Mouse (Mus musculus) left cerebral cortex, adult 11 months (tissue): ENCODE results near the gene Bmper.

Experiments
- DNase-seq: peaks from one replicate; pipeline ENCODE4 v3.0.0; 2022; ENCODE audit warnings: low spot score

The Bmper gene

DNA sequence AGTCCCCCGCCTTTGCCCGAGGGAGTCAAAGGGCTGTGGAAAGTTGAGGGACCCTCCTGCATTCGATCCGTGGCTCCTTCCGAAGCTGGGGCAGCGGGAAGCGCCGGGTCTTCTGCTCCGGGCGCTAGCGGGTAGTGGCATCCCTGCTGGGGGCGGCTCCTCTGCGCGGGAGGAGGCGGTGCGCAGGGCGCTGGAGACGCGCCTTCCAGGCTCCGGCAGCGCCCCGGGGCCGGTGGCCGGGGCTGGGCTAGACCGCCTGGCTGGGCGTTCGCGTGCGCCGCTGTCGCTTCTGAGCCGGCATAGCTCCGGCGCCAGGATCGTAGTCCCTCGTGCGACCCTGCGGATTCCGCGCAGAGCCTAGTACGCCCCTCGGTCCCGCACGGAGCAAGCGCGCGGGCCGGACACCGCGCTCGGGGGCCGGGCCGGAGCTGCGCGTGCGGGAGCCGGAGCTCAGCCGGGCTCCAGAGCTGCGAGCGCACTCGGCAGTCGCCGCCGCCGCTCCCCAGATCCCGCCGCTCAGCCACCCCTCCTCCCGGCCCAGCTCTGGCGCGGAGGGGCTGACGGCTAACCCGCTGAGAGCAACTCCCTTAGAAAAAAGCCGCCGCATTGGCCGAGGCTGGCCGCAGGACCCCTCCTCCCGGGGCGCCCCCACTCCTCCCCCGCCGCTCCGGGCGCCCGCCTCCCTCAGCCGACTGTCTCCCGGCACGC is at the start of gene Bmper:
Gene Bmper, plus strand, starts transcription at position 236 of the 708 bp plus-strand sequence.
- DNase-seq: no peak

DNA sequence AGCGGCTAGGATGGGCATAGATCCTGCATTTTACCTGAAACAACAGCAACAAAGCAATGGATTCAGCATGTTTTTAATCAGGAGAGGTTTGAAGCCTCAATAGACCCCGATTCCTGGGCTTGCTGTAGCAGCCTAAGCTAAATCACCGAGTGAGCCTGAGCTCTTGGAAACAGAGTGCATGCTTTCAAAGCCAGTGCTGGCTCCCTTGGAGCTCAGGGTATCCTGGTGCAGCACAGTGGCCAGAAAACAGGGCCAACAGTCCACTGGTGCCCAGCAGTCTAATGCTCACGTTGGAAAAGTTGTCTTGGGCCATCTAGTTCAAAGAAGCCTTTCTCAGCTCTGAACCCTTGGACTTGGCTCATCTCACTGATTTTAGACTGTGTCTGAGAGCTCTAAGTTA is 45.4 kb upstream of the Bmper start:
- DNase-seq: peak; percentile 3

- no peak for DNase-seq
Observed at GRCm38 (mm10) chr9:23187181-23187580, 35.7 kb upstream of the Bmper start.

DNA sequence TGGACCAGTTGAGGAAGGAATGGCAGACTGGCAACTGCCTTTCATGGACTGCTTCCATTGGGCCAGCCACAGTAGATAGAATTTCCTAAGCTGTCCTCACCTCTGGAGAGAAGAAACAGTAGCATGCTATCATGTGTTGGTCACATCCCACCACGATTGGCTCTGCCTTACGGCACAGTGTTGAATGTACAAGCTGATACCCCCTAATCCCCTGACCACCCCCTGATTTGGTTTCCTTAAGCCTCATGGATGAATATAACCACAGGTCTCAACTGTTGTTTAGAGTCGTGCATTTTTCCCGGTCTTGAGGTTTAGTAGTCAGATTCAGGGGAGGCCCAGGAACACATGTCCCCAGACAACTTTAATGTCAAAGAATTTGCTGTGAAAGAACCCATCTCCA is 34.7 kb upstream of the Bmper start:
- DNase-seq: no peak

DNA sequence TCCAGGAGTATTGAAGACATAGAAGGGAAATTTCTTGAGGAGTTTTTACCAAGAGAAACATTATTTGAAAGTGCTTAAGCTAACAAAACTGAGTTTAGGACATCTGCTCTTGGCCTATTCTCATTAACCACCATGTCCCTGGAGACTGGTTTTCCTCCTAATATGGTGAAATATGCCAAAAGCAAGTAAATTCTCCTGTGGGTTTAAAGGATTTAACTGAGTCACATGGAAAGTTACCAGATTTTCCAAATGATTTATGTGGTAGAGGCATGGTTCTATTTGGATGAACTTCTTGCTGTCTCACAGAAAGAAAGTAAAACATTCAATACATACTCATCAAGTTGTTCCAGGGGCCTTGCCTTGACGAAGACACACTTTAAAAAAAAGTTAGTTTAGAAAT is 31.9 kb upstream of the Bmper start:
- DNase-seq: no peak

DNA sequence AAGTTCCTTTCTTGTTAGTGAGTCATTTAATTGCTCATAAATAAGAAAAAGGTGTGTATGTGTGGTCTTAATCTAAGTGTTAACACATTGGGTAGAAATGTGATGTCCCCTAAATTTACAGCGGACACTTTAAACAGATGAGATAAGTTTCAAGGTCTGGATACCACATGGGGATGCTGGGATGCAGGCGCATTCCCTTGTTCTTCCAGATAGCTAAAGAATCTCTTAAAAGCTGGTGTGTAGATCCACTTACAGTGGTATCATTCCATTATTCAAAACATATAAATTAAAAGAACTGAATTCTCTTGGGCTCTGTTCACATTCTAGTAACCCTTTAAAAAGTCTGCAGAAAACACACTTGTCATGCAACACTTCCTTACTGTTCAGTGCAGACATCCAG is 31.4 kb upstream of the Bmper start:
- no peak for DNase-seq

GRCm38 (mm10) chr9:23192567-23193331 is 30.1 kb upstream of the Bmper start:
- DNase-seq: no peak

GRCm38 (mm10) chr9:23198996-23199395 is 23.9 kb upstream of the Bmper start:
- no peak for DNase-seq

- DNase-seq: no peak
Observed at GRCm38 (mm10) chr9:23199841-23200240, 23.0 kb upstream of the Bmper start.

GRCm38 (mm10) chr9:23200828-23201227 is 22.0 kb upstream of the Bmper start:
- no peak for DNase-seq

DNA sequence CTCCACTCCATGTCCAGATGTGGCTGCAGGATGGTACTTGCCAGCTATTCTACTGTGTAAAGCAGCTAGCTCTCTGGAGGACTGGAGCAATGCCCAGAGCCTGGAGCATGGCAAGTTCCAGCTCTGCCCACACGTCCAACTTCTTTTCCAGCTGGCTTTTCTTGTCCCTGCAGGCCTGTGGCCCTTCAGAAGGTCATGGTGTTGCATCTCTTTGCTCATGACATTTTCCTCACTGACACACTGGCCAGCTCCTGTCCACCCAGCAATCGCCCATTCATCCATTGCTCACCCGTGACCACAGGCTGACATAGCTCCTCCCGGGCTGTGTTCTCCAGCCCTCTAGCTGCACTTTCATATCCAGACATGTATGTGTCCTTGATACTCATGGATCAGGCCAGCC is 20.4 kb upstream of the Bmper start:
- DNase-seq: no peak

DNA sequence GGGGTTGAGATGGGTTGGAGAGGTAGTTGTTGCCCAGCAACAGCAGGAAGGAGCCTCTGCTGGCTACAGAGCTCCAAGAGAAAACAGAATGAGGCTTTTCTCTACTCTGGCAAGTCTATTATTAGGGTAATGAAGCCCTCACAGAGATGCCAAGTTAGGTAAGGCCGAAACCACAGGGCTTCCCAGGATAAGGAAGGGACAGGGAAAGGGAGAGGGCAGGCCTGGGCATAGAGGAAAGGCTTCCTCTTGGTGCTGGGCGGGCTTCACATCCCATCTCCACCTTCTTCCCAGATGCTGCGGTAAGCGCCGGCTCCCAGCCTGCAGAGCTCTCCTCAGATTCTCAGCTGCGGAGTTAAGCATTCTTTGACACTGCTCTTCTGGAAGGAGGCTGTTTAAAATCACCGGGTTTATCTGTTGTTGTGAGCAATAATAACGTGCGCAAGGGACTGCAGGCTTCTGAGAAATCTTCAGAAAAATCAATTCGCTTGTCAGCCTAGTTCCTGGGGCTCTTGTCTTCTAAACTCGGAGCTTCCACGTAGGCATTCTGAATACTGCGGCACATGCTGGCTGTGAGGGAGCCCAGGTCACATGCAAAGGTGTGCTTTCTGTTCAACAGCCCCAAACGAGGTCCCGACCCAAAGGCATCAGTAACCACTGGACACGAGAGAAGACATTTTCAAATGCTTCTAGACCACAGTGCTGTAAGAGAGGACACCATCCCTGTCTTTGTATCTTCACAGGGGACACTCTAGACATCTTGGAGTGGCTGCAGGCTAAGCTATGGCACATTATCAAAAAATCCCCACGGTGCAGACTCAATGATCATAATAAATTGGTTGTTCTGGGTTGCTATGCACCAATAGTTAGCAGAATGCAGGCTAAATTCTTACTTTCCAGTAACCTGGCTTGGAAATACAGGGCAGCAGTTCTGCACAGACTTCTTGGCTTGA is 18.3 kb upstream of the Bmper start:
- DNase-seq: no peak

DNA sequence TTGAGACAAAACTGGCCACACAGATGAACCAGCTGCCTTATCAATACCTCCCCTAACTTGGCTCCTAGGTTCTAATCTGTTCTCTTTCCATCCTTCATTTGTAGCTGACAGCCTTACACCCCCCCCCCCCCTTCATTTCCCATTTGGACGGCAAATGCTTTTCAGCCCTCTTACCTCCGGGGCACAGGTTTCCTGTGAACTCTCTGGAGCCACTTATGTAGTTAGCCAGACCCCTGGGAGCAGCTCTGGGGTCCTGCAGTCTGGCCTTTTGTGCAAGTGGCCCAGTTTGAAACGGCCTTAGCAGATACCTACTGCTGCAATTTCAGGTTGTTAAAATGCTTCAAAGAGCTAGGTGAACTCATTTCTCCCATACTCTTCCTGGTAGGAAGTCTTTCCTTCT is 17.6 kb upstream of the Bmper start:
- DNase-seq: no peak

DNA sequence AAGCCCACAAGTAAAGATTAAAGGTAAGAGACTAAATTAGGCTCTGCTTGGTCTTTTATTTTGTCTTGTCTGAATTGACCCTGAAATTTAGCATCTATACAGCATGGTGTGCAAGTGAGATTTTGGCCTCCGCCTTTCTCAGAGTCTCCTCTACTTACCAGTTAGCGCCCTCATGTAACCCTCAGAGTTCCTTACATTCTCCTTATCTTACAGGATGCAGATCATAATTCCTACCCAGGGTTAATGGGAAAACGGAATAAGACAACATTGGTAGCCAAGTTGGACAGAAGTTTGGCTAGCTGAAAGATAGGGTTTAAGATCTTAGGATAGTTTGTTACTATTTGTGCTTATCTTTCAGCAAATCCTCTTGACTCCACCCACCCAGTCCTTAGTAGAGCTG is 17.1 kb upstream of the Bmper start:
- DNase-seq: no peak

GRCm38 (mm10) chr9:23206181-23206580 is 16.7 kb upstream of the Bmper start:
- no peak for DNase-seq

DNA sequence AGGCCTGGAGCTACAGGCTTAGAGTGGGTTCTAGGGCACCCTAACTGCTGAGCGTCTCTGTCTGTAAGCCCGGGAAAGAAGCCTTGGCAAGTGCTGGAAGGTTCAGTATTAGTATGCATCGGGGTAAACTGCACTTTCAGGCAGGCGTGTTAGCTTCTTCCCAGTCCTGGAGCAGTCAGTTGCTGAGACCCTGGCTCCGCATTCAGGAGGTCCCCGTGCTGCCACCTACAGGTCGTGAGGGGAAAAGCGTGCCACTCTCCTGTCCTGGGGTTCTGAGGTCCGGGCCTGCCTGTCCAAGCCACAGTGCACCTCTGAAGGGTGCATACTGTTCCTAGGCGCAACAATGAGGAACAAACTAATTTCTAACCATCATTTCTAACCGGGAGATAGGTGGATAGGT is 10.6 kb upstream of the Bmper start:
- DNase-seq: peak; percentile 53

GRCm38 (mm10) chr9:23219754-23220153 is 3.1 kb upstream of the Bmper start:
- DNase-seq: no peak

- no peak for DNase-seq
Observed at GRCm38 (mm10) chr9:23221976-23222375, 900 bp upstream of the Bmper start.

- DNase-seq: no peak
Observed at GRCm38 (mm10) chr9:23222492-23222840, 410 bp upstream of the Bmper start.

DNA sequence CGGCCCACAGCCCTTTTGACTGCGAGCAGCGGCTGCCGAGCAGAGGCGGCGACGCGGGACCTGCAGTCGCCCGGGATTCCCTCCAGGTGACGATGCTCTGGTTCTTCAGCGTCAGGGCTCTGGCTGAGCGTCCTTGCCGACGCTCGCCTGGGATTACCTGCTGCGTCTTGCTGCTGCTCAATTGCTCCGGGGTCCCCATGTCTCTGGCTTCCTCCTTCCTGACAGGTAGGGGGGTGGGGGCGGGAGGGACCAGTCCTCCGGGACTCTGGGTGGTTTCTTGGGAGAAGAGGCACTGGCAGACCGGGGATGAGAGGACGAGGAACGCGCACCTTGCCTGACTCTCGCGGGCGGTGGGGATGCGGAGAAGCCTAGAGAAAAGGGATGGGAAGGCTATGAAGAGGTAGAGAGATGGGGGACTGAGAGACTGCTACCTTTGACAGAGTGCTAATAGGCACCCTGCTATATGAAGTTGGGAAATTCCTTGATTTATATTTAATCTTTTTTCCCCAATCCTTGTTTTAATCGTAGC is 737 bp downstream of the Bmper start:
- DNase-seq: no peak

- DNase-seq: no peak
Observed at GRCm38 (mm10) chr9:23233464-23234121, 10.7 kb downstream of the Bmper start.
